Mouse (Mus musculus) ES-CJ7 (cell line): Measurements from ENCODE around the gene Cnksr3.

Source experiments
- DNase-seq: peaks from one replicate; pipeline ENCODE4 v3.0.0; 2011; ENCODE audit warnings: low read depth, low spot score

Gene Cnksr3

DNA sequence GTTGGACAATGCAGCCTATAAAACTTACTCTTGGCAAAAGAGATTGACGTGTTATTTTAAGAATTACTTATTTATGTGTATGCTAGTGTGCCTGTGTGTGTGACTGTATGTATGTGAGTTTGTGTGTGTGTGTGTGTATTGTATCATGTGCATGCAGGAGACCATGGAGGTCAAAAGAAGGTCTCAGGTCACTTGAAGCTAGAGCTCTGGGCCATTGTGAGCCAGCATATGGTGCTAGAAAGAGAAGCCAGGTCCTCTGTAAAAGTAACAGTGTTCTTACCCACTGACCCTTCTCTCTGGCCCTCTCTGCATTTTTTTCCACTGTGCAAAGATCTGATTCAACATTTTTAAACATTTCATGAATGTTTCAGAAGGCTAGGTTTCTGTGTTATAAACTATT, 134.1 kb downstream of the Cnksr3 start:
- DNase-seq: no peak

DNA sequence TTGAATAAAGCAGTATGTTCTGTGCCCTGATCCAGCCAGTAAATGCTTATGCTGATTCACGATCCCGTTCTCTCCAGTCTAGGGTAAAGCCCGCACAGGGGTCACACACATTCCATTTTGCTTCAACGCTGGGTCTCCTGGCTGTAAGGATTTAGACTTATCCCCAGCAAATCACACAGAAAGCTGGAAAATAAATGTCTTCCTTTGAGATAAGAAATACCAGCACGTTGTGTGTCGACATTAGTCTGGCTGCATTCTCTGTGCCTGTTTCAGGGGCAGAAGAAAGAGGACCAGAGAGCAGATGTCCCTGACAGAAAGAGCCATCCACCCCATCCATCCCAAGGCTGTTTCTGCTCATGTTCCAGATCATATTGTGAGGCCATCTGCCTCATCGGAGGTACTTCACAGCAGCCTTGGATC, 134.6 kb downstream of the Cnksr3 start:
- no peak for DNase-seq

- no peak for DNase-seq
Observed at GRCm38 (mm10) chr10:7076662-7077211, 135.3 kb downstream of the Cnksr3 start.

GRCm38 (mm10) chr10:7076201-7076600, 135.8 kb downstream of the Cnksr3 start:
- DNase-seq: peak; percentile 54

- DNase-seq: no peak
Observed at GRCm38 (mm10) chr10:7075661-7076060, 136.4 kb downstream of the Cnksr3 start.

DNA sequence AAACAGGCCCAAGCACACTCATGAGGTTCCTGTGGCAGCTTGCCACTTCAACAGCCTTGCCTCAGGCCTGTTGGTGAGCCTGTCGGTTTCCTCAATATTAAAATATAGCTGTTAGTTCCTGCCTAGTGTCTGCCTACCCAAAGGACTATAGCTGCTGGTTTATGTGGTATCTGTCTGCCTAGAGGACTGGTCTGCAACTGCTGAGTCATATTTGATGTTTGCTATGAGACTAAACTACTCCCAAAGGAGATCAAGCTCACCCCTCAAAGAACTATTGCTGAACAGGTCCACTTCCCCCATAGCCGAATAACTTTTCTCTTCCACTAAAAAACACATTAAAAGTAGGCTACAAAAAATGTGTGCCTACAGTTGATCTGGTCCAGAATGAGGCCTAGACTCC, 137.8 kb downstream of the Cnksr3 start:
- no peak for DNase-seq

GRCm38 (mm10) chr10:7070924-7071323, 141.1 kb downstream of the Cnksr3 start:
- no peak for DNase-seq

DNA sequence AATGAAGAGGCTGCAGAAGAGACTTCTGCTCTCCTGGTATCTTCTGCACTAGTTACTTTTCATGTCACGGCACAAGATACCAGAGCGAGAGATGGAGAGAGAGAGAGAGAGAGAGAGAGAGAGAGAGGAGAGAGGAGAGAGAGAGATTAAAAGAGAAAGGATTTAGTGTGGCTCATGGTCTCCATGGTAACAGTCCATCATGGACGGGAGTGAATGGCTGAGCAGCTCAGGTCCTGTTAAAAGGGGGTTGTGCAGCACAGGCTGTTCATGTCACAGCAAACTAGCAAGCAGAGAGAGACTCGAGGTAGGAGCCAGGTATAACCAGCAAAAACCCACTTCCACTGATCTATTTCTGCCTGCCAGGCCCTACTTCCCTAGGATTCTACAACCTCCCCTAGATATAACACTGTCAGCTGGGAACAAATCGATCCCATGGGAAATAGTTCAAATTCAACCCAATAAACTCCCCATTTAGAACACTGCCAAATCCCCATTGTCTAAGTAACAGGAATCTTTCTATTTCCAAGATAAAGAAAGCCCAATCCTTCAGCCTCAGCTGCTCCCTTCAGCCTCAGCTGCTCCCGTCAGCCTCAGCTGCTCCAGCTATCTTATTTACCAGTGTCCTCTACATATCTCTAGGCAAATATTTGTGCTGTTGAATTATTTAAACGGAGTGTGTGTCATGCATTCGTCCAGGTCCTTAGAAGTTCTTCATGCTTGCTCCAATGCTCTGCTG, 141.8 kb downstream of the Cnksr3 start:
- DNase-seq: no peak

- no peak for DNase-seq
Observed at GRCm38 (mm10) chr10:7069090-7069489, 142.9 kb downstream of the Cnksr3 start.
